Mouse (Mus musculus): ENCODE measurements around the gene Tmcc3.

The Tmcc3 gene

DNA sequence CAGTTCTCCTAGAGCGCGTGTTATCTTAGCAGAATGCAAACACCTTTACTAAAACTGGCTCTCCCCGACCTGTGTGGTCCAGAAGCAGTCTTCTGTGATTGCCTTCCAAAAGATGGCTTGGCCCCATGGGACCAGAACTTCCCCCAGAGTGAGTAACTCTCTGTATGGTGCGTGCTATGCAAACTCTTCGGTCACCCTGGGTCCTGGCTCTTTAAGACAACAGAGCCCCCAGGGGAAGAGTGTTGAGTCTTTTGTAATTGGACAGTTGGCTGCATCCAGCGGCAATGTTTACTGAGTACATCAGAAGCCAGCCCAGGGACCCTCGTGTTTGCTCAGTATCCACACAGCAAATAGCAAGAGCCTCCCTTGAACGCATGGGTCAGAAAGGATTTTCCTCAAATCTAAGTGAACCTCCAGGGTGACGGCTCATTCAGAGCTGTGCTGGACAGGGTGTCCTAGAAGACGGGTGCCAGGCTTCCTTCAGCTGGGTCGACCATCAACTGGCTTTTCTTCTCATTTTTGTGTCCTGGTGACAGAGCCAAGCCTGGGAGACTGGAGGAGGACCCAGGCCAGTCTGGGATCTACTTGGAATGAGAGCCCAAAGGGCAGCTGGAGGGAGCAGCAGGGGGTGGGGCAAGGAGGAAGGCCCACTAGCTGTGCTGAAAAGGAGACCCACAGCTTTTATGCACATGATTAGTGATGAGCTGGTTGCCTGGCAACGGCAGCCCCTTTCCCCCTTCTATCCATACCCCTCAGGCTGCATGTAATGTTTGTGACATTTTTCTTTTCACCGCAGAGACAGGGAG lies 309.9 kb downstream of the Tmcc3 start:
- in situ Hi-C loops (cut with MboI; ENCODE audit: low sequenced_read_pairs): no loop called here

DNA sequence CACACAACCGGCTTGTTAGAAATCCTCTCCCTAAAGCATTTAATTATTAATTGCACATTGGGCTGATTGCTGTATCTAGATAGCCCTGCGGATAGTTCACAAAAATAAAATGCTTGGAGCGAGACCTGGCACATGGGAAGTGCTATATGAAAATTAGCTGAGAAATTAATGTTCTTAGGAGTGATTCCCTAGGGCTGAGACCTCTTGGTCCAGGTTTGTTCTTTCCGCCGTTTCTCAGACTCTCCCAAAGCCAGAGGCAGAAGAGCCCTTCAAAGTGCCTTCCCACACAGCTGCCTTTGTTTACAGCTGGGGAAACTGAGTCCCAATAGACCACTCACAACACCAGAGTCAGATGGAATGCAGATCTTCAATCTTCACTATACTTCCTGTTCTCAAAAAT lies 310.5 kb downstream of the Tmcc3 start:
- in situ Hi-C loops (cut with MboI; ENCODE audit: low sequenced_read_pairs): no loop called here

DNA sequence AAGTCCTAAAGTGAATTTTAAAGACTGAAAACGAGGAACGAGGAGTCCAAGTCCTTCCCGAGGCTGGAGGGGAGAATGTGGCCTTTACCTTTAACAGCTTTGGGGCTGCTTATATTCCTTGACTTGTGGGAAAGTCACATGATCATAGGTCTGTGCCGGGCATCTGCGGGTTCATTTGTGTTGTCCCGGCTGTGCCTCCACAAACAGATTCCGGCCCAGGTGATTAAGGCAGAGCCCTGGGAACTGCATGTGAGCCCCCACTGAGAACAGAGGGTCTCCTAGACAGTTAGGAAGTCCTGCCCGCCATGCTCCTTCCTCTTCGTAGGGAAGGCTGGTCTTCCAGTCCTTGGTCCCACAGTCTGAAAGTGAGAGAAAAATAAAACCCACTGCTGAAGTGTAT lies 311.1 kb downstream of the Tmcc3 start:
- in situ Hi-C loops (cut with MboI; ENCODE audit: low sequenced_read_pairs): no loop called here

DNA sequence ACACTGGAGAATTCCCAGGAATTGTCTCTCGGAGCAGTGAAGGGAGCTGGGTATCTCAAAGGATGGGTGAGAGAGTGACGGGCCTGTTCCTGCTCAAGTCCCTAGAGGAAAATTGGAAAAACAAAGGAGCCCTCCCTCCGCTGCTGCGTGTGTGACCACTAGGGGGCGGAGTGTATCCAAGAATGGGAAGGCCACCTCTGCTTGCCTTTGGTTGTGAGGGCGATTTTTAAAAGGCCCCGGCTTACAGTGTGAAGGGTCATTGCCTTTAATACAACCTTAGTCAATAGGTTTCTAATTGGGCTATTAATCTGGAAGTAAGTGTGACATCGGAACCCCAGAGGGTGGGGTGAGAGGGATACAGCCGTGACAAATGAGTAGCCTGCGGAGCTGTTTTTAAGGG lies 311.9 kb downstream of the Tmcc3 start:
- in situ Hi-C loops (cut with MboI; ENCODE audit: low sequenced_read_pairs): no loop called here

DNA sequence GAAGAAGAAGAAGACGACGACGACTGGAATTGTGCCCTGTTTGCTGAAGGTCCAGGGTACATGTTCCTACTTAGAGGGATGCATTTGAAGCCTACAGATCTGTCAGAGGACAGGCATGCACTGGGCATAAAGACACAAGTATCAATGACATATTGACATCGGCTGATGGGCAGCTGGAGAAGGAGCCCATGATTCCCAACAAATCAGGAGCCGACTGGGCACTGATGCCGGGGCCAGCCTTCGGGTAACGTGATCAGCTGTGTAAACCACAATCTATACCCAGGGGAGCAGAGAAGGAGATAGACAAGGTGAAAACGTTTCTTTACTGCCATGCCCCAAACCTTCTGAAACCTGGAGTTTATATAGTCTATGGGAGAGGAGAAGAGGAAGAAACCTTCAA lies 313.3 kb downstream of the Tmcc3 start:
- in situ Hi-C loops (cut with MboI; ENCODE audit: low sequenced_read_pairs): loop anchor here (25.0 kb wide), 1 partner anchor 812 kb away; no protein-coding TSS in a partner anchor

DNA sequence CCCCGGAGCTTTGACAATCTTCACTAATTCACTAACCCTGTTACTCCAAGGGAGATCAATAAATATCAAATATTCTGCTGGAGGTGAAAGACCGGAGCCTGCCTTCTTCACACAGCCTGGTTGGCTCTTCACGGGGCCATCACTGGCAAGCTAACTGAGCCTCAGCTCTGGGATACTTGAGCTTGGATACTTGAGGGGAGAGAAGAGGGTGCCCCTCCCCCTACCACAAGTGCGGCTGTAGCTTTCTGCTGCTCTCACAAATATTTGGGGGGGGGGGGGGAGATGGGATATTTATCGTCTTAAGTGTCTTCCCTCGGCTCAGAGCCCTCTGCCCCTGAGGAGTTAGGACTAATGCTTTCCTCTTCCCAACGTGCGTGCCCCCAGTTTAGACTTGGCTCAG lies 313.9 kb downstream of the Tmcc3 start:
- in situ Hi-C loops (cut with MboI; ENCODE audit: low sequenced_read_pairs): loop anchor here (25.0 kb wide), 1 partner anchor 812 kb away; no protein-coding TSS in a partner anchor

DNA sequence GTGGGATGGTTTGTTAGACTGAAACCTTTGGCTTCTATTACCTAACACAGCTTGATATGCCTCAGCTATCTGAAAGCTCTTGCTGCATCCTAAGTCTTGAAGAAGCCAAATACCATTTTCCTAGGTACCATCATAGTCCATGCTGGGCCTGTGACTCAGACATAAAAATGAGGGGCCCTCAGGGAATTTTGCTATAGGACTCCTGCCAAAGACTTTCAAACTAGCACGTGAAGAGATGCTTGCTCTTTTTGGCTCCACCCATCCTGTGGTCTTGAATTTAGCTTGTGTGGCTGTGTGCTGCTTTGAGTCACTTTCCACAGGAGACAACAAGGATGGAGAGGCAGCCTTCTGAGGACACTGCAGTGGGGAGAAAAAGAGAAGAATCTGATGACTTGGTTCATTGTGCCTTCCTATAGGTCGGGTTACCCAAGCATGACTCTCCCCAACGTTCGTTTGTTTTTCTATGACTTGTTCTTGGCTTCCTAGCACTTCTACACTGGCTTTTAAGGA lies 319.1 kb downstream of the Tmcc3 start:
- in situ Hi-C loops (cut with MboI; ENCODE audit: low sequenced_read_pairs): loop anchor here (10.0 to 25.0 kb wide), 2 partner anchors 324 to 806 kb away; no protein-coding TSS in a partner anchor

DNA sequence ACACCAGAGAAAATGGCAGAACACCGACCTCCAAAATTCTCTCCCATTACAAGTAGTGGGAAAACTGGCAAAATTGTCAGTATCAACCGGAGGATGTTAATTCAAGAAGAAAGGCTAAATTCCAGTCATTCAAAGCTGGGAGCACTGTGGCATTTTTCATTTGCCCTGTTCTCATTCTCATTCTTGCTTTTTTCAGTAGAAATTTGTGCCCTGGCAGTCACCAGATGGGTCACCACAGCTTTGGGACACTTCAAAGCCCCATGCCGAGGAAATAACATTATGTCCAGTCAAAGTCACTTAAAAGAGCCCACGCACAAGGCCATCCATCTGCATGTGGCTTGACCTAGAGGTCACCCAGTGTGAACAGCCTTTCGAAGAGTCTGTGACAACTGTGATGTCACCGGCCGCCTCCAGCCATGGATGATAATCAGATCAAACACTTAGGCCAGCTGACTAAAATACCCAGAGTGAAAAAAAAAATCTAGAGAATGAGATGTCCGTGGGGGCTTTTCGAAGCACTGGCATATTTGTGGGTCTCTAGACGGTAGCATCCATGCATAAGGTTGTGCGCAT lies 319.9 kb downstream of the Tmcc3 start:
- in situ Hi-C loops (cut with MboI; ENCODE audit: low sequenced_read_pairs): loop anchor here (10.0 to 25.0 kb wide), 2 partner anchors 323 to 806 kb away; no protein-coding TSS in a partner anchor

DNA sequence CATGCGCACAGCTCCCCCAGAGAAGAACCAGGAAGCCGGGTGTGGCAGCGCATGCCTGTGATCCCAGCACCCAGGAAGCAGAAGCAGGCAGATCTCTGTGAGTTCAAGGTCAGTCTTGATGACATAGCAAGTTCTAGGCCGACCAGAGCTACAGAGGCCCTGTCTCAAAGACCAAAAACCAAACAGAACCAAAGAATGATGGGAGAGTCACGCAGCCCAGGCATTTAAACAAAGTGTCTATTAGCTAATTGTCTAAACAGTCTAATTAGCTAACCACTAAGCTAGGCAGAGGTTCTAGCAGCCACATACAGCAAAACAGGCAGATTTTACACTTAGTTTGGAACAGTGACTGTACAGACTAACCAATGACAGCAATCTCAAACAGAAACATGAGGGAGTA lies 320.5 kb downstream of the Tmcc3 start:
- in situ Hi-C loops (cut with MboI; ENCODE audit: low sequenced_read_pairs): loop anchor here (10.0 to 25.0 kb wide), 2 partner anchors 323 to 805 kb away; no protein-coding TSS in a partner anchor

DNA sequence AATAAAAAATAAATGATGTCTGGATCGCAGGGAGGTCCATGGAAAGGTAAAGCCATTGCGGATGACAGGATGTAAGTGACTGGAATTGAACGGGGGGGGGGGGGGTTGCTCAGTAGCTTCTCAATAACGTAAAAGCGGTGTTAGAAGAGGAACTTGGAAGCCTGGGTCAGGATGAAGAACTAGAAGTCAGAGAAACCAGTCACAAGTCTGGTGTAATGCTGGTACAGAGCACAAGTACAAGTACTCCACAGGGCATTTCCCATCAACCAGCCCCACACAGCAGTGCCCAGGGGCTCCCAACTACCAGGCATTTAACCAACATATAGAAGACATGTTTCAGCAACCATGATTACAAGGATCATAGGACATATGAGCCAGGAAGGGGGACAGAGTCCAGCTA lies 326.9 kb downstream of the Tmcc3 start:
- in situ Hi-C loops (cut with MboI; ENCODE audit: low sequenced_read_pairs): loop anchor here (10.0 to 25.0 kb wide), 2 partner anchors 316 to 799 kb away; no protein-coding TSS in a partner anchor

DNA sequence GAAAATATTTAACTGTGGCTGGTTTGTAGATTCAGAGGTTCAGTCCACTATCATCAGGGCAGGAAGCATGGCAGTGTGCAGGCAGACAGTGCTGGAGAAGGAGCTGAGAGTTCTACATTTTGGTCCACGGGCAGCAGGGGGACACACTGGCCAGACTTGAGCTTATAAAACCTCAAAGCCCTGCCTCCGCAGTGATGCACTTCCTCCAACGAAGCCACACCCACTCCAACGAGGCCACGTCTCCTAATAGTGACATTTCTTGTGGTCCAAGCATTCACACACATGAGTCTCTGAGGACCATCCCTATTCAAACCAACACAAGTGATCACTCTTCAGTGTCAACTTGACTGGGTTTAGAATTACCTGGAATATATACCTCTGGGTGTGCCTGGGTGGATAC lies 327.5 kb downstream of the Tmcc3 start:
- in situ Hi-C loops (cut with MboI; ENCODE audit: low sequenced_read_pairs): loop anchor here (10.0 to 25.0 kb wide), 2 partner anchors 316 to 798 kb away; no protein-coding TSS in a partner anchor

DNA sequence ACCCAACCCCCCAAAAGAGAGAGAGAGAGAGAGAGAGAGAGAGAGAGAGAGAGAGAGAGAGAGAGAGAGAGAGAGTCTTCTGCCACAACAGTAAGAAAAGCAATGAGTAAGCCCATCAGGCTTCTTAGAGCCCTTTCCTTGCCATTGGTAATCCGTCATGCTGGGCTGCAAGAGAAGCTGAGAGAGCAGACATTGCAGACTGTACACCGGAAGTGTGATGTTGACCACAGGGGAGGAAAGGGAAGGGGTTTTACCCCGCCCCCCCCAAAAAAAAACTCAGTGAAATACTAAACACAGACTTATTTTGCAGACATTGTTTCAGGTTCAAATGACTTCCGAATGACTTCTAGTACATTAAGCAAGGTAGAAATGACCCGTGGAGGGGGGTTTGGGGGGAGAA lies 328.3 kb downstream of the Tmcc3 start:
- in situ Hi-C loops (cut with MboI; ENCODE audit: low sequenced_read_pairs): loop anchor here (25.0 kb wide), 1 partner anchor 797 kb away; no protein-coding TSS in a partner anchor
